Mouse (Mus musculus) stomach, postnatal 0 days (tissue): ENCODE data around the gene Zfp786.

Experiments used
- CTCF ChIP-seq: IDR thresholded peaks from 2 replicates; pipeline ENCODE4 v1.5.1; 2016; ENCODE audit warnings: antibody characterized with exemption, low read depth, mild to moderate bottlenecking, moderate library complexity
- EP300 ChIP-seq: optimal IDR thresholded peaks from 2 replicates; pipeline ENCODE3; 2016; ENCODE audit warnings: antibody characterized with exemption

- TF ChIP-seq CTCF (no peak), EP300 (no peak)
Observed at GRCm38 (mm10) chr6:47835984-47836521, 5.4 kb upstream of the Zfp786 start.
